Mouse (Mus musculus) C2C12 (cell line): ENCODE measurements around the gene Crybg1. TPM values are rescaled to one million over a fixed set of nuclear protein-coding genes. Genes with fewer than 3 reads are reported as not detected.
"Not testable (repeated sequence)": the region's sequence is repeated elsewhere in the genome, so short reads cannot be mapped to it uniquely, and the experiment has no call there.

Experiments
- H3K27me3 ChIP-seq: one replicate; pipeline ENCODE4 v1.6.1; 2011; ENCODE audit not compliant: control insufficient read depth, insufficient read depth, insufficient read length
- H3K36me3 ChIP-seq: one replicate; pipeline ENCODE4 v1.6.1; 2011; ENCODE audit not compliant: control insufficient read depth, insufficient read depth
- H3K4me3 ChIP-seq: one replicate; pipeline ENCODE4 v1.5.1; 2011; ENCODE audit warnings: mild to moderate bottlenecking, control low read depth; ENCODE audit not compliant: poor library complexity, insufficient read depth, severe bottlenecking
- H3K79me2 ChIP-seq: one replicate; pipeline ENCODE4 v1.6.1; 2011; ENCODE audit not compliant: control insufficient read depth, insufficient read depth
- H3K79me3 ChIP-seq: one replicate; pipeline ENCODE4 v1.6.1; 2011; ENCODE audit warnings: low read depth, control low read depth
- H3ac ChIP-seq: one replicate; pipeline ENCODE3; 2011; ENCODE audit warnings: low read depth; ENCODE audit not compliant: control insufficient read depth, insufficient read length
- CEBPB ChIP-seq: IDR thresholded peaks from one replicate; pipeline ENCODE4 v1.6.1; 2011; ENCODE audit warnings: low read depth, mild to moderate bottlenecking, control low read depth, moderate library complexity
- CTCF ChIP-seq: IDR thresholded peaks from one replicate; pipeline ENCODE4 v1.5.1; 2011; ENCODE audit not compliant: control insufficient read depth, insufficient read depth, insufficient read length
- FOSL1 ChIP-seq: IDR thresholded peaks from one replicate; pipeline ENCODE4 v1.8.0; 2011; ENCODE audit warnings: mild to moderate bottlenecking, low read length; ENCODE audit not compliant: poor library complexity, insufficient read depth, severe bottlenecking
- MAX ChIP-seq: IDR thresholded peaks from one replicate; pipeline ENCODE4 v1.6.1; 2011; ENCODE audit warnings: mild to moderate bottlenecking, control low read depth
- MYOD1 ChIP-seq: IDR thresholded peaks from one replicate; pipeline ENCODE4 v1.6.1; 2011; ENCODE audit warnings: low read depth; ENCODE audit not compliant: control insufficient read depth, insufficient read length
- MYOG ChIP-seq: IDR thresholded peaks from one replicate; pipeline ENCODE4 v1.6.1; 2011; ENCODE audit not compliant: control insufficient read depth, insufficient read length; ENCODE audit errors: extremely low read depth
- USF1 ChIP-seq: IDR thresholded peaks from one replicate; pipeline ENCODE4 v1.6.1; 2011; ENCODE audit warnings: low read depth, mild to moderate bottlenecking, control low read depth, moderate library complexity
- polyA plus RNA-seq: library from polyadenylated mRNA; unstranded; fragments of >200 nt; fragmentation: generic; extraction: Trizol; gene quantifications from one replicate; pipeline ENCODE4 v1.2.1, GENCODE M21; 2012; ENCODE audit warnings: missing spikeins

Gene Crybg1
- polyA plus RNA-seq, 1 experiment, result 11.1 TPM

DNA sequence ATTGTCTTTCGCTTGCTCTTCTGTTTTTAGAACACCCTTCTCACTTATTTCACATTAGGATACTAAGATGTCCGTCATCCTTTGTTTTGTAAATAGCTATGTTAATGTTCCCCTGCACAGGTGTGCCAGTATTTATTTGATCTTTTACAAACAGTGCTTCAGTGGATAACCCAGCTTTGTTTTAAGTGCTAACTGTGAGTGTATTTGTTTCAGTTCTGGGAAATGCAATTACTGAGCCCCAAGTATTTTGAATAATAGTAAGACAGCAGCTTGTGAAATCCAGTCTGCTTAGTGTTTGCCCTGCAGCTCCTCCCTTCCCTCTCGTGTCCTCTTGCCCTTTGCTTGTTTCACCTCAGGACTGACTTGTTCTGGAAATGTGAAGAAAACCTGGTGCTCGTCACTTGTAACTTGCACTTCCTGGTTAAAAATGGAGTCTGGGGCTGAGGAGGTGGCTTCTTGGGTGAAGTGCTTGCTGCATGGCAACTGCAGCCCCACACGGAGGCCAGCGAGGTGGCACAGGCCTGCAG, 209.5 kb downstream of the Crybg1 start:
- H3K27me3 ChIP-seq, result no peaks in the 10 kb centered on the region
- no peak overlapping the region for H3K4me3 ChIP-seq
- no peaks in the 10 kb centered on the region for H3K79me3 ChIP-seq
- no peak overlapping the region for H3ac ChIP-seq
- no peaks in the 10 kb centered on the region for H3K79me2 ChIP-seq
- H3K36me3 ChIP-seq, result peaks cover 30% of the 10 kb centered on the region
- TF ChIP-seq FOSL1 (no peak), MAX (no peak), USF1 (no peak)

GRCm38 (mm10) chr10:43928596-43928995, 220.1 kb downstream of the Crybg1 start:
- H3K27me3 ChIP-seq, result no peaks in the 10 kb centered on the region
- H3K79me2 ChIP-seq, result no peaks in the 10 kb centered on the region
- no peak overlapping the region for H3K4me3 ChIP-seq
- no peaks in the 10 kb centered on the region for H3K79me3 ChIP-seq
- H3ac ChIP-seq, result no peak overlapping the region
- peaks cover 43% of the 10 kb centered on the region for H3K36me3 ChIP-seq
- TF ChIP-seq CEBPB (no peak), MYOD1 (no peak), FOSL1 (no peak)

DNA sequence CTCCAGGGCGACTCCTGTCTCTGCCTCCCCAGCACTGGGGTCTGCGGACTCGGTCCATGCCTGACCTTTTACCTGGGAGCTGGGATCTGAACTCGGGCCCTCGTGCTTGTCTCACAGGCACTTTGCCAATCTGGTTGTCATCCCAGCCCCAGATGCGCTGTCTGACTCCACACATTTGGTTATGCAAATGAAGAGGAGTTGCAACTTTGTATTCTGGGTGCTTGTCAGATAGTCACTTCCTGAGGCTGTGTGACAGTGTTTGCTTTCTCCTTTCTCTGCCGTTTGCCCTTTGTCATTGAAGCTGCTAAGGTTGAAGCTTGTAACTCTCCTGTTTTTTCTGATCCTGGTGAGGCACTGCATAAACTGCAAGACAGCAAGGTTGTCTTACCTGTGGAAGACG, 220.9 kb downstream of the Crybg1 start:
- no peaks in the 10 kb centered on the region for H3K79me3 ChIP-seq

DNA sequence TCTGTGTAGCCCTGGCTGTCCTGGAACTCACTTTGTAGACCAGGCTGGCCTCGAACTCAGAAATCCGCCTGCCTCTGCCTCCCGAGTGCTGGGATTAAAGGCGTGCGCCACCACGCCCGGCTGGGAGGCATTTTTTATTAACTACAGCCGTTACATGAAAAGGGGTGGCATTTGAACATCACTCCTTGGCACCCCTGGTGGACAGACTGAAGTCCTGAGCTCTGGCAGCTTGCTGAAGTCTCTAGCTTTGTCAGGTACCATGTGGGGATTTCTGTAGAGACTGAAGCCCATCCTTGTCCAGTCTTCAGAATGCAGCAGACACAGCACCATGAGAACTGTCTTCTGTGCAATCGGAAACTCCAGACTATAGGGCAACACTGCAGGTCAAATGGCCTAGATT, 222.9 kb downstream of the Crybg1 start:
- H3K36me3 ChIP-seq, result peaks cover 42% of the 10 kb centered on the region
- H3K4me3 ChIP-seq, H3K79me2 ChIP-seq, H3ac ChIP-seq, H3K79me3 ChIP-seq, H3K27me3 ChIP-seq: not testable (repeated sequence)

More for the DNA sequence above, 220.9 kb downstream of the Crybg1 start:
- Histone ChIP-seq H3ac (no peak overlapping the region), H3K4me3 (no peak overlapping the region), H3K36me3 (peaks cover 43% of the 10 kb centered on the region), H3K79me2 (no peaks in the 10 kb centered on the region), H3K27me3 (no peaks in the 10 kb centered on the region)
- no peak for TF ChIP-seq USF1
- TF ChIP-seq MYOD1, result no peak

DNA sequence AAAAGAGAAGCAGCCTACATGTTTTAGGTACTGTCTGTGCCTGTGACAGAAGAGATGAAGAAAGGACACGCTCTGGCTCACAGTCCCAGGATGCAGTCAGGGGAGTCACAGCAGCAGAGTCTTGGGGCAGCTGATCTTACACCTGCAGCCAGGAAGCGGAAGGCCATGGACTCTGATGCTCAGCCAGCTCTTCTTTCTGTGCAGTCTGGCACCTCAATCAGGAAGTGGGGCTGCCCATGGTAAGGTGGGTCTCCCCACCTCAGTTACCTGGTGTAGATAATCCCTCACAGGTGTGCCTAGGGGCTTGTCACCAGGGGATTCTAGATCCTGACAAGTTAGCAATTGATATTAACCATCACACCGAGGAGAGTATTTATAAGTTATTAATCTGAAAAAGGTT, 225.6 kb downstream of the Crybg1 start:
- Histone ChIP-seq H3K4me3 (no peak overlapping the region), H3ac (no peak overlapping the region), H3K27me3 (no peaks in the 10 kb centered on the region), H3K36me3 (peaks cover 32% of the 10 kb centered on the region), H3K79me3 (no peaks in the 10 kb centered on the region), H3K79me2 (no peaks in the 10 kb centered on the region)
- TF ChIP-seq MAX (no peak), CEBPB (no peak), USF1 (no peak), CTCF (no peak), MYOG (no peak), MYOD1 (no peak)

GRCm38 (mm10) chr10:43918696-43919608, 229.7 kb downstream of the Crybg1 start:
- Histone ChIP-seq H3ac (no peak overlapping the region), H3K4me3 (no peak overlapping the region), H3K27me3 (no peaks in the 10 kb centered on the region), H3K36me3 (peaks cover 27% of the 10 kb centered on the region), H3K79me3 (no peaks in the 10 kb centered on the region), H3K79me2 (no peaks in the 10 kb centered on the region)
- no peak for TF ChIP-seq MYOG
- no peak for TF ChIP-seq CEBPB
- peak; percentile 80 for TF ChIP-seq CTCF
- no peak for TF ChIP-seq USF1
